Comparison of ENCODE assay signal across 29 mouse cellular contexts in genomic region chr2:173464562-173464961, GRCm38 (mm10). TPM values are rescaled to one million over a fixed set of nuclear protein-coding genes. Genes with fewer than 3 reads are reported as not detected.
"Had no signal": no experiment of that assay in that cellular context is flagged by ENCODE, and none has a peak within 500 bp of the region (broad histone marks: within the 10 kb centered on the region; RNA-seq: fewer than 3 reads in every experiment).

No protein-coding gene starts in this region.

- H3K27ac ChIP-seq: kidney, embryonic 15.5 days; left cerebral cortex, adult 2 months; limb, embryonic 12.5 days; limb, embryonic 15.5 days; liver, embryonic 14.5 days; lung, embryonic 15.5 days; midbrain, embryonic 10.5 days; midbrain, embryonic 13.5 days; neural tube, embryonic 13.5 days; stomach, embryonic 15.5 days had no signal

- H3K9me3 ChIP-seq: kidney, embryonic 15.5 days; limb, embryonic 15.5 days; lung, embryonic 15.5 days; midbrain, embryonic 10.5 days; midbrain, embryonic 13.5 days; stomach, embryonic 15.5 days had no signal

- H3K36me3 ChIP-seq: kidney, embryonic 15.5 days; limb, embryonic 12.5 days; limb, embryonic 15.5 days; lung, embryonic 15.5 days; midbrain, embryonic 10.5 days; midbrain, embryonic 13.5 days; neural tube, embryonic 13.5 days; stomach, embryonic 15.5 days had no signal

- H3K4me2 ChIP-seq: kidney, embryonic 15.5 days; limb, embryonic 12.5 days; limb, embryonic 15.5 days; lung, embryonic 15.5 days; midbrain, embryonic 13.5 days; neural tube, embryonic 13.5 days; stomach, embryonic 15.5 days had no signal

- H3K4me3 ChIP-seq: kidney, embryonic 15.5 days; left cerebral cortex, adult 2 months; limb, embryonic 12.5 days; limb, embryonic 15.5 days; lung, embryonic 15.5 days; megakaryocyte, embryonic 14.5 days; midbrain, embryonic 10.5 days; midbrain, embryonic 13.5 days; myocyte; neural tube, embryonic 13.5 days; stomach, embryonic 15.5 days had no signal

- ATAC-seq: midbrain, embryonic 13.5 days; midbrain, embryonic 16.5 days had no signal

- H3K9ac ChIP-seq: kidney, embryonic 15.5 days; limb, embryonic 12.5 days; limb, embryonic 15.5 days; liver, embryonic 14.5 days; lung, embryonic 15.5 days; midbrain, embryonic 13.5 days; neural tube, embryonic 13.5 days; stomach, embryonic 15.5 days had no signal

- H3K4me1 ChIP-seq: kidney, embryonic 15.5 days; limb, embryonic 12.5 days; limb, embryonic 15.5 days; lung, embryonic 15.5 days; megakaryocyte, embryonic 14.5 days; midbrain, embryonic 10.5 days; midbrain, embryonic 13.5 days; neural tube, embryonic 13.5 days; stomach, embryonic 15.5 days had no signal

- H3K27me3 ChIP-seq: kidney, embryonic 15.5 days; limb, embryonic 12.5 days; limb, embryonic 15.5 days; lung, embryonic 15.5 days; midbrain, embryonic 13.5 days; neural tube, embryonic 13.5 days; stomach, embryonic 15.5 days had no signal

- DNase-seq: kidney, adult 11 months; kidney, adult 8-10 months; kidney, postnatal 10 days; kidney, postnatal 36 days; lung, postnatal 10 days; thymus, adult 18-20 months; thymus, postnatal 36 days had no signal

RNA-seq across cellular contexts. Expression of gene 1700021F07Rik, which starts 57.8 kb away (rescaled TPM):
- total RNA-seq: layer of hippocampus, adult 8-10 months; layer of hippocampus, postnatal 10 days; layer of hippocampus, postnatal 36 days; left cerebral cortex, adult 2 months; left cerebral cortex, postnatal 10 days; left cerebral cortex, postnatal 36 days; monocyte, adult 5-6 weeks; neutrophil, adult 5-6 weeks had no signal
- polyA plus RNA-seq: kidney, embryonic 15.5 days; limb, embryonic 12.5 days; limb, embryonic 15.5 days; liver, embryonic 14.5 days; lung, embryonic 15.5 days; midbrain, embryonic 10.5 days; midbrain, embryonic 13.5 days; midbrain, embryonic 16.5 days; myocyte; neural tube, embryonic 13.5 days; small intestine, adult 2 months; stomach, embryonic 15.5 days; urinary bladder, adult 2 months had no signal
